Mouse (Mus musculus): Measurements from ENCODE around the gene Gm28047.
"Not testable (repeated sequence)": the region's sequence is repeated elsewhere in the genome, so short reads cannot be mapped to it uniquely, and the experiment has no call there.

The Gm28047 gene

DNA sequence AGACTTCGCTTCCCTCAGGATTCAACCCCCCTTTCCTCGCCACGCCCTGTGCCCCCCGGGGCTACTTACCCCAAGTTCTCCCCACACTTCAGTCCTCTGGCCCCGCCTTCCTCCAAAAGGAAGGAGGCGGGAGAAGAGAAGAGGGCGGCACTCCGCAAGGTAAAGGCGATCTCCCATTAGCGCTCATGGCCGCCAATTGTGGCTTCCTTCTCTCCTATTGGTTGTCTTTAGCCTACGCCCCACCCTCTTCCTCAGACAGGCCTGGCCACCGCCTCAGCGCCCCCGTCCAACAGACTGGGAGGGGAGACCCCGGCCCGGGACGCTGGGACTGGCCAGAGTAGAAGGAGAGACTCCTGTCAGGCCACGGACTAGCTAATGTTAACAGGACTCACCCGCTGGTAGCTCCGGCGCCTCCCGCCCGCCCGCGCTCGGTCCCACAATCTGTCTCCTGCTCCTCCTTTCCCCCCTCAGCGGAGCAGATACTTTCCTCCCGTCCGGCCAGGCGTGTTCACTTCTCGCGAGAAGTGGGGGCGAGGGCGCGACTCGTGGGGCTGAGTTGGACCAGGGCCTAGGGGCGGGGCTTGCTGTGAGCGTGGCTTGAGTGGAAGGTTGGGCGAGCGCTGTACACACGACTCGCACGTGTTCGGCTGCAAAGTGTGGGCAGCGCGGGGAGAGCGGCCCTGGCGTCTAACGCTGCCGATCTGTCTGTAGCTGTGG, at the start of gene Gm28047, which contains the start of gene Atf7:
Gene Gm28047, minus strand, starts transcription at position 98 of the 717 bp plus-strand sequence.
Gene Atf7, minus strand, starts transcription at position 495 of the 717 bp plus-strand sequence.
- peak; percentile 99 for DNase-seq (ENCODE audit: low spot score)

GRCm38 (mm10) chr15:102673548-102673947, 48.7 kb upstream of the Gm28047 start:
- DNase-seq (ENCODE audit: low spot score) = no peak

DNA sequence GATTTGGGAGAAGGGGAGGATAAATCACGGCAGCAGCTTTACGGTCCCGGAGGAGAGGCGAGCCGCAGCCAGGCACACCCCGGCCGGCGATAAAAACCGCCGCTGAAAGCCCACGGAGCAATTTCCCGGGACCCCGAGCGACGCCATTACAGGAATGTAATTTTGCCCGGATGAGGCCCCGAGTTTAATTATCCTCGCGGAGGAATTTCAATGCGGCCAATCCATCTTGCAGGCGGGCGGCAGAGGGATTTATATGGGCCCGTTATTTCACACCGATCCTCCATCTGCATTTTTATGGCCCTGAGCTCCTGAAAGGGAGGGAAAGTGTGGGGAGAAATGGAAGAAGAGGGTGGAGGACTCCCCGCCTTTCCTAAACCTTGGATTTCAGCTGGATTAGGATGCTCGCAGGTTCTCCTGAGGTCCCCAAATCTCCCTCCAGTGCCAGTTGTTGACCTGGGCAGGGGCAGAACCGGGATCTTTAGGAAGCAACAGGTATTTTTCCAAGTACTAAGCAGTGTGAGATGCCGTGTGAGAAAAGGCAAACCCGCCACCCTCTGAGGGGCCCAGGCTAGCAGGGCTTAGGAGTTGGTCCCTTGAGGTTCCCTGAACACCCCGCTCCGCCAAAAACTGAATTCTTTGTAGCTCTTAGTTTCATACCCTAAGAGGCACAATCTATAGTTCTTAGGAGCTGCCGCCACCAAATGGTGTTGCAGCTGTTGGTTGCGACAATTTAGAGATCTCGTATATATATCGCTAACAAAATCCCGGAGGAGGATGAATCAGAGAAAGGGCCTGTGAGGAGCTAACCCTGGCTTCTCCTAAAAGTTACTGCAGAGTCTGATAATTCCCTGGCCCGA, 47.6 kb upstream of the Gm28047 start, which contains the start of gene Atp5g2:
Gene Atp5g2, minus strand, starts transcription at position 138 of the 857 bp plus-strand sequence.
- DNase-seq (ENCODE audit: low spot score) = no peak

- DNase-seq (ENCODE audit: low spot score) = peak; percentile 11
These were observed 46.9 kb upstream of the Gm28047 start for GRCm38 (mm10) chr15:102671721-102672214.

DNA sequence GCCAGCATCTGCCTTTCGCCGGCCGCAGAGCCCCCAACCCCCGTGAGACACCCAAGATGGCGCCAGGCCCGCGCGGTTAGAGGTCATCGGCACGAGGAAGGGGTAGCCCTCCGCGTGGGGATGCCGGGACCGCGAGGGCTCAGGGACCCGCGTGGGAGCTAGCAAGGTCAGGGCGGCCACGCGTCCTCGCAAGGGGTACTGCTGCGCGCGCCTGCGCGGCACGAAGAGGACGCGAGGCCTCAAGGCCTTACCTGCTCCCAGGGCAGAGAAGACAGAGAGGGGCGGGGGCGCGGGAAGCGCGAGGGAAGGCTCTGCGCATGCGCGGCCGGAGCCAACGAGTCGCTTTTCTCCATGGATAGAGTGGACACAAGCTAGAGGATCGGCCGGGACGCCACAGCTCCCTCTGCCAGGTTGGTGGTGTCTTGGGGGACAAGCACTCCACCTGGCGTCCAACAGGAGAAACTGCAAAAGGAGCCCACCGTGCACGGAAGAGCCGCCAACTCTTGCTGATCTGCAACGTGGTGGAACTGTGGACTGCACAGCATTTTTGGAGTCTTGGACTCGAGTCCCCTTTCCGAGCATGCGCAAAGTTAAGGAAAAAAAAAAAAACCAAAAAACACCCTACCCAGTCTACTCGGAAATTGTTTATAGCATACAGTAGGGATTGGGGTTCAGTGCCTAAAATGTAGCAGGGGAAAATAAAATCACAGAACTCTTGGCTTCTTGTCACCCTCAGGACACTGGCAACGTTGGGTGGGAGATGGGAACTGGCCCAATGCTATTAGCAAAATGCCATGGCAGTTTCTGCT, 46.1 kb upstream of the Gm28047 start:
- DNase-seq (ENCODE audit: low spot score) = peak; percentile 86

GRCm38 (mm10) chr15:102670281-102670680, 45.4 kb upstream of the Gm28047 start:
- no peak for DNase-seq (ENCODE audit: low spot score)

DNA sequence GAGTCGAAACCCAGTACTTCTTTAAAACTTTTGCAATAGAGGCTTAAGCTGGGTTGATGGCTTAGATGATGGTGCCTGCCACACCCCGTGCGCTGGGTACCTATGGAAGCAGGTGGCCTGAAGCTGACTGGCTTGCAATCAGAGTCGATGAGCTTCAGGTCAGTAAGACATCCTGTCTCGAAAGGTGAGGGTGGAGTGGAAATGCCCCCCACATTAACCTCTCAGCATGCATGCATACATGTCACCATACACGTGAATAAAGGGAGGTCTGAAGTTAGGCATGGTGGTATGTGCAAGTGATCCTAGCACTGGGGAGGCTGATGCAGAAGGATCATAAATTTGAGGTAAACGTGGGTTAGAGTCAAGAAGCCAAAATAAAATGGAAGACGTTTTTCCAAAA, 44.7 kb upstream of the Gm28047 start:
- no peak for DNase-seq (ENCODE audit: low spot score)

- peak; percentile 27 for DNase-seq (ENCODE audit: low spot score)
These were observed 40.6 kb upstream of the Gm28047 start for GRCm38 (mm10) chr15:102665494-102665893.

DNA sequence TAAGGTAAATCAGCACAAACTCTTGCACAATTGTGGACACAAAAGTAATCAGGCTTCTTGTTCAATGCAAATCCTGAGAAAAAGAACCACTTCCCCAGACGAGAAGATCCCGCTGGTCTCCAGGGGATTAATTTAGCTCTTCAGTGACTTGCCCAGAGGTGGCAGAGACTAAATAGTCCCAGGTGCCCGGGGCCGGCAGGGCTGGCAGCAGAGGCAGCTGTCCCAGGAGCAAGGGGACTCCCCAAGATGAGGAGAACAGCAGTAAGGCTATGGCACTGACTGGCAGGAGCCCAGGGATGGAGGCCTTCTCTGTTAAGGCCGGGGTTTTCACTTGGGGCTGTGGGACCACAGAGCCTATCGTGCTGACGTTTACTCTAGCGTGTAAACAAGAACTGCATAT, 39.0 kb upstream of the Gm28047 start:
- no peak for DNase-seq (ENCODE audit: low spot score)

DNA sequence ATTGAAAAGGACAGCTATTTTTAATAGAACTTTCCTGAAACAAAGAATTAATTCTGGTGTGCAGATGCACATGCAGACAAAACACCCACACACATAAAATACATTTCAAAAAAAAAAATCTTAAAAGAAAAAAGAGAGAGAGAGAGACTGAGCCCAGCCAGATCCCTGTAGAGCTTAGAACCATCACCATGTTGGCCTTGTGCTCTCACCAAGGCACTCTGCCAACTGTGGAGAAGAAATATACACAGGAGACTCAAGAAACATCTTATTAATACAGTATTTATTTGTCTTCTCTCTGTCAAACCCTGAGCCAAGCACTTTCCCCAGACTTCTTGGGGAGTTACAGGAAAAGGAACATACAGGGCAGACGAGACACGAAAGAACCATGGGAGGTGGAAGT, 37.7 kb upstream of the Gm28047 start:
- not testable (repeated sequence) for DNase-seq (ENCODE audit: low spot score)

- no peak for DNase-seq (ENCODE audit: low spot score)
These were observed 33.1 kb upstream of the Gm28047 start for GRCm38 (mm10) chr15:102657926-102658381.

DNA sequence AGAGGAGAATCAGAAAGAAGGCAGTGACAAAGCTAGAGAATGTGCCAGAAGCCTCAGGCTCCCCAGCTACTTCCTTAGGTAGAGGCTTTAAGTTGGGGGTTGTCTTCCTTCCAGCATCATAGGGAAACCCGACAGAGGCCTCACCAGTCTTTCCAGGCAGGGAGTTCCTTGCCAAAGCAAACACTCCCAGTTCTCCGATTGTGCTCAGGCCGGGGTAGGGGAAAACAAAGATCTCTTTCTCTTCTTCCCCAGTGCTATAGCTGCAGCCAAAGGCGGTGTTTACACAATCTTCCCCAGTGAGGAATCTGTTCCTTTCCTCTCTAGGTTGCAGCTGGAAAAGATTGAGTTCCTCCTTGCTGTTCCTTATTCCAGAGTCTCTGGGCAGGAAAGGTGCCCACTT, 31.8 kb upstream of the Gm28047 start:
- no peak for DNase-seq (ENCODE audit: low spot score)

- not testable (repeated sequence) for DNase-seq (ENCODE audit: low spot score)
These were observed 27.2 kb upstream of the Gm28047 start for GRCm38 (mm10) chr15:102651928-102652660.

- DNase-seq (ENCODE audit: low spot score) = no peak
These were observed 26.2 kb upstream of the Gm28047 start for GRCm38 (mm10) chr15:102651107-102651506.

- no peak for DNase-seq (ENCODE audit: low spot score)
These were observed 10.9 kb upstream of the Gm28047 start for GRCm38 (mm10) chr15:102635817-102636216.

DNA sequence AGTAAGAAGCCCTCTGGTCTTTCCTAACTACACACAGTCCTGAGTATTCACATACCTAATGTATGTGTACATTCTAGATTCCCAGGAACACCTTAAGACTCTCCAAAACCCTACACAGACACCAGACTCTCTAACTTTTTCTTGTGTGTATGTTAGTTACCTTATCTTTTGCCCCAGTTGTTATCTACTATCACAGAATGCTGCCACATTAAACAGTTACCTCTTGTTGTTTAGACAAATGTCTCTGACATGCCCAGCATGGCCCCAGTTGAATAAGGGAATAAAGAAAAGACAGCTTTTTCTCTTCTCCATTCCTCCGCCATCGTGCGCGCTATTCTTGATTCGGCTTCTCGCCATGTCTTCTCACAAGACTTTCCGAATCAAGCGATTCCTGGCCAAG, 9.8 kb upstream of the Gm28047 start:
- no peak for DNase-seq (ENCODE audit: low spot score)

DNA sequence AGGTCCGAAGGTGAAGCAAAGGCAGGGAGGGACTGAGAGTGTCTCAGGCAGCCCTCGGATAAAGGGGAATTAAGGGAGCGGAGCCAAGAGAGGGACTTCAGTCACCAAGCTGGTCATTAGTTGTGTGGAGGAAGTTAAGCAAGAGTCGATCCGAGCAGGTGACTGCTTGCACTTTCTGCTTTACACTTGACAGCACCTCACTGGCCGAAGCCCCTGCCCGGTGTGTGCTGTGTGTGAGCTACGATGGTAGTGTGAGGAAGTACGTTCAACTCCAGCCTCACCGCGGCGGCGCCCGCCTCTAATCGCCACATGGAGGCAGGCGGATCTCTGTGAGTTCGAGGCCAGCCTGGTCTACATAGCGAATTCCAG, 804 bp upstream of the Gm28047 start:
- no peak for DNase-seq (ENCODE audit: low spot score)

DNA sequence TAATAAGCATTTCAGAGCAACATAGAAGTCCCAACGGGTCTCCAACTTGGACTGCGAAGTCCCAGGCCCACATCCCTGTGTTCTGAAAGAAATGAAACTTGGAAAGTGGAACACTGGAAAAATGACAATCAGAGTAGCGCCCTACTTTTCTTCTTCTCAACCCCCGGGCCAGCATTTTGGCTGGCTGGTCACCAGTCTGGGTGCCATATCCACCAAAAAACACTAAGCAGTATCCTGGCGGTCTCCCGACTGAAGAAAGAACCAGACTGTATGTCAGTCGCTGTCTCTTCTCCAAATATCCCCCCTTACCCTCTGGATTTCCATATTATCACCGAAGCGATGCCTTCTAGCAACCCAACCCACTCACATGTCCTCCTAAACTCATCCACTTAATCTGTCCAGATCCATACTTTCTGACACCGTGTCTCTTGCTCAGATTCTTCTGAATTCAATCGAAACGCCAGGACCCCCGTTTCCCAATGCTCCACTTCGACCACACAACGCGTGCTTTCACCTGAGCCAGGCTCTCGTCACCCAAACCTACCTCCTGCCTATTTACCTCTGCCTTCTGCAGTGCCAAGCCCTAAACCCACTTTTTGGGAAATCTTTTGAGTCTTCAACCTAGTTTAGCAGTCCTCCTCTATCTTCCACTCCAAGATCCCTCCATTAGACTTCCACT, 437 bp downstream of the Gm28047 start:
- peak; percentile 6 for DNase-seq (ENCODE audit: low spot score)

DNA sequence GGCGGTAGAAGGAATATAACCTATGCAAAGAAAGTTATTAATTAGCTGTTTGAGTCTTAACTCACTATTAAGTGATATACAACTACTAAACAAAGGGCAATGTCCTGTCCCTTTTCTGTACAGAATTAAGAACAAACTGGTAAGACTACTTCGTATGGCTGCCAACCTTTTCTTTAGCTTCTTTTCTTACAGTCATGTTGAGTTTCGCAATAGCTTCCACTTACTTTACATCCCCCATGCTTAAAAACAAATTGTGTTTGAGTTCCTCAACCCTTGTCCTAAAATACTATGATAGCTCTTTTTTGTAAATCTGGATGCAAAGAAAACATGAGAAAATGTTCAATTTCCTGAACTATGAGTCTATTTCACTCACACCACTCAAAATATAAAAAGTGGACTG, 1.7 kb downstream of the Gm28047 start:
- DNase-seq (ENCODE audit: low spot score) = no peak

- no peak for DNase-seq (ENCODE audit: low spot score)
These were observed 2.3 kb downstream of the Gm28047 start for GRCm38 (mm10) chr15:102622536-102622935.

DNA sequence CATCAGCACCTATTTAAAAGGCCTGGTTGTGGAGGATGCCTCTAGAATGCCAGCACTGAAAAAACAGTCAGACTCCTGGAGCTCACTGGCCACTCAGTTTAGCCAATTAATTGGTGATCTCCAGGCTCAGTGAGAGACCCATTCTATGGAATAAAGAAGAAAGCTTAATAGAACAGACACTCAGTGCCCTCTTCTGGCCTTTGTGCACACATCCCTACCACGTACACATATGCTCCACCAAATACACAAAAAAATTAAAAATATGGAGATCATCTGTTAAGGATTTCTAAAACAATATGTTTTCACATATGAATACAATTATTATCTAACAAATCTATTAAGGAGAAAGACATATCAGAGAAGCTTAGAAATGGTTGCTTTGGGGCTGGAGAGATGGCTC, 4.1 kb downstream of the Gm28047 start:
- no peak for DNase-seq (ENCODE audit: low spot score)
